Mouse (Mus musculus): ENCODE data around the gene Tbx5. TPM values are rescaled to one million over a fixed set of nuclear protein-coding genes. Genes with fewer than 3 reads are reported as not detected.

Gene Tbx5
- not detected in 2 replicates for polyA plus RNA-seq (2015; fragmentation: Nextera tagmentation; extraction: Ambion mirVana)

- Histone ChIP-seq H3K27ac (no peak within 1 kb of the TSS), H3K36me3 (no peaks in the 10 kb centered on the region), H3K27me3 (peaks cover 100% of the 10 kb centered on the region), H3K9me3 (no peaks in the 10 kb centered on the region), H3K4me1 (replicated peaks) (no peaks in the 10 kb centered on the region; the same call in 1 of the 2 replicates), H3K4me3 (no peak within 1 kb of the TSS), H3K9ac (no peak within 1 kb of the TSS), H3K4me2 (no peak within 1 kb of the TSS)
- WGBS: under 1% methylated on average over 16 of the region's 16 CpGs
- ATAC-seq (ENCODE audit: low FRiP score): no peak
Observed at GRCm38 (mm10) chr5:119832479-119832796, at the start of gene Tbx5. Gene Tbx5, plus strand, starts transcription at chr5:119832668.

GRCm38 (mm10) chr5:119785959-119786358, 46.5 kb upstream of the Tbx5 start:
- 0 out of 2 replicates have a peak, but pooled peaks cover 2% of the 10 kb centered on the region for H3K9me3 ChIP-seq
- no peak for ATAC-seq (ENCODE audit: low FRiP score)
- no peak overlapping the region for H3K27ac ChIP-seq
- H3K9ac ChIP-seq: no peak overlapping the region
- H3K4me2 ChIP-seq: no peak overlapping the region
- no peaks in the 10 kb centered on the region for H3K4me1 ChIP-seq (replicated peaks)
- no peaks in the 10 kb centered on the region for H3K36me3 ChIP-seq
- 87% methylated on average over 7 of the region's 7 CpGs for WGBS
- no peak overlapping the region for H3K4me3 ChIP-seq
- peaks cover 48% of the 10 kb centered on the region for H3K27me3 ChIP-seq

GRCm38 (mm10) chr5:119791664-119792063, 40.8 kb upstream of the Tbx5 start:
- H3K9me3 ChIP-seq: 0 out of 2 replicates have a peak, but pooled peaks cover 2% of the 10 kb centered on the region
- H3K36me3 ChIP-seq: no peaks in the 10 kb centered on the region
- H3K4me3 ChIP-seq: no peak overlapping the region
- WGBS: 50% methylated on average over 5 of the region's 5 CpGs
- no peak overlapping the region for H3K4me2 ChIP-seq
- no peak overlapping the region for H3K9ac ChIP-seq
- ATAC-seq (ENCODE audit: low FRiP score): no peak
- H3K4me1 ChIP-seq (replicated peaks): no peaks in the 10 kb centered on the region
- peaks cover 83% of the 10 kb centered on the region for H3K27me3 ChIP-seq
- H3K27ac ChIP-seq: no peak overlapping the region

GRCm38 (mm10) chr5:119793972-119794371, 38.5 kb upstream of the Tbx5 start:
- ATAC-seq (ENCODE audit: low FRiP score): no peak
- Histone ChIP-seq H3K4me2 (no peak overlapping the region), H3K9me3 (0 out of 2 replicates have a peak, but pooled peaks cover 2% of the 10 kb centered on the region), H3K9ac (no peak overlapping the region), H3K27ac (no peak overlapping the region), H3K4me1 (replicated peaks) (no peaks in the 10 kb centered on the region), H3K4me3 (no peak overlapping the region), H3K36me3 (no peaks in the 10 kb centered on the region), H3K27me3 (peaks cover 93% of the 10 kb centered on the region)
- 2% methylated on average over 4 of the region's 4 CpGs for WGBS

- H3K4me1 ChIP-seq (replicated peaks): no peaks in the 10 kb centered on the region
- H3K9me3 ChIP-seq: no peaks in the 10 kb centered on the region
- ATAC-seq (ENCODE audit: low FRiP score): no peak
- peaks cover 95% of the 10 kb centered on the region for H3K27me3 ChIP-seq
- no peak overlapping the region for H3K27ac ChIP-seq
- no peak overlapping the region for H3K4me2 ChIP-seq
- under 1% methylated on average over 6 of the region's 6 CpGs for WGBS
- no peak overlapping the region for H3K4me3 ChIP-seq
- H3K9ac ChIP-seq: no peak overlapping the region
- H3K36me3 ChIP-seq: no peaks in the 10 kb centered on the region
Observed at GRCm38 (mm10) chr5:119795376-119795775, 37.1 kb upstream of the Tbx5 start.

GRCm38 (mm10) chr5:119795777-119796176, 36.7 kb upstream of the Tbx5 start:
- ATAC-seq (ENCODE audit: low FRiP score): no peak
- WGBS: 8% methylated on average over 3 of the region's 3 CpGs

GRCm38 (mm10) chr5:119796443-119797160, 35.9 kb upstream of the Tbx5 start:
- H3K4me1 ChIP-seq (replicated peaks): no peaks in the 10 kb centered on the region
- no peaks in the 10 kb centered on the region for H3K36me3 ChIP-seq
- no peak overlapping the region for H3K27ac ChIP-seq
- H3K27me3 ChIP-seq: peaks cover 100% of the 10 kb centered on the region
- H3K9me3 ChIP-seq: no peaks in the 10 kb centered on the region
- no peak overlapping the region for H3K4me2 ChIP-seq
- no peak for ATAC-seq (ENCODE audit: low FRiP score)
- no peak overlapping the region for H3K4me3 ChIP-seq
- WGBS: 2% methylated on average over 29 of the region's 33 CpGs
- no peak overlapping the region for H3K9ac ChIP-seq

More at GRCm38 (mm10) chr5:119795777-119796176, 36.7 kb upstream of the Tbx5 start:
- H3K27ac ChIP-seq: no peak overlapping the region
- H3K4me1 ChIP-seq (replicated peaks): no peaks in the 10 kb centered on the region
- no peak overlapping the region for H3K4me2 ChIP-seq
- H3K27me3 ChIP-seq: peaks cover 99% of the 10 kb centered on the region
- H3K9ac ChIP-seq: no peak overlapping the region
- no peaks in the 10 kb centered on the region for H3K36me3 ChIP-seq
- no peak overlapping the region for H3K4me3 ChIP-seq
- H3K9me3 ChIP-seq: no peaks in the 10 kb centered on the region

- Histone ChIP-seq H3K27ac (no peak overlapping the region), H3K9me3 (no peaks in the 10 kb centered on the region; the same call in 1 of the 2 replicates), H3K27me3 (peaks cover 100% of the 10 kb centered on the region), H3K36me3 (no peaks in the 10 kb centered on the region), H3K9ac (no peak overlapping the region), H3K4me3 (no peak overlapping the region), H3K4me1 (replicated peaks) (no peaks in the 10 kb centered on the region), H3K4me2 (no peak overlapping the region)
- ATAC-seq (ENCODE audit: low FRiP score): no peak
- under 1% methylated on average over 26 of the region's 26 CpGs for whole genome bisulfite sequencing
Observed at GRCm38 (mm10) chr5:119797580-119798150, 34.8 kb upstream of the Tbx5 start.

GRCm38 (mm10) chr5:119798261-119798660, 34.2 kb upstream of the Tbx5 start:
- no peak for ATAC-seq (ENCODE audit: low FRiP score)
- Histone ChIP-seq H3K4me3 (no peak overlapping the region), H3K27ac (no peak overlapping the region), H3K4me2 (no peak overlapping the region), H3K9me3 (no peaks in the 10 kb centered on the region; the same call in 1 of the 2 replicates), H3K36me3 (no peaks in the 10 kb centered on the region), H3K27me3 (peaks cover 100% of the 10 kb centered on the region), H3K4me1 (replicated peaks) (no peaks in the 10 kb centered on the region), H3K9ac (no peak overlapping the region)
- WGBS: 6% methylated on average over 4 of the region's 4 CpGs

- no peak overlapping the region for H3K9ac ChIP-seq
- no peak for ATAC-seq (ENCODE audit: low FRiP score)
- peaks cover 100% of the 10 kb centered on the region for H3K27me3 ChIP-seq
- H3K4me3 ChIP-seq: no peak overlapping the region
- H3K36me3 ChIP-seq: no peaks in the 10 kb centered on the region
- WGBS: 0% methylated on average over 5 of the region's 5 CpGs
- H3K4me2 ChIP-seq: no peak overlapping the region
- no peaks in the 10 kb centered on the region for H3K4me1 ChIP-seq (replicated peaks)
- no peak overlapping the region for H3K27ac ChIP-seq
- no peaks in the 10 kb centered on the region; the same call in 1 of the 2 replicates for H3K9me3 ChIP-seq
Observed at GRCm38 (mm10) chr5:119798713-119799418, 33.6 kb upstream of the Tbx5 start.

GRCm38 (mm10) chr5:119799419-119800242, 32.8 kb upstream of the Tbx5 start:
- Histone ChIP-seq H3K9me3 (no peaks in the 10 kb centered on the region; the same call in 1 of the 2 replicates), H3K4me2 (no peak overlapping the region), H3K27me3 (peaks cover 100% of the 10 kb centered on the region), H3K9ac (no peak overlapping the region), H3K4me1 (replicated peaks) (no peaks in the 10 kb centered on the region), H3K27ac (no peak overlapping the region), H3K4me3 (no peak overlapping the region), H3K36me3 (no peaks in the 10 kb centered on the region)
- ATAC-seq (ENCODE audit: low FRiP score): no peak
- 1% methylated on average over 9 of the region's 9 CpGs for WGBS

GRCm38 (mm10) chr5:119800243-119800665, 32.2 kb upstream of the Tbx5 start:
- H3K9ac ChIP-seq: no peak overlapping the region
- ATAC-seq (ENCODE audit: low FRiP score): no peak
- WGBS: 1% methylated on average over 11 of the region's 11 CpGs

More at GRCm38 (mm10) chr5:119800243-119800665, 32.2 kb upstream of the Tbx5 start:
- Histone ChIP-seq H3K4me2 (no peak overlapping the region), H3K27ac (no peak overlapping the region), H3K4me1 (replicated peaks) (no peaks in the 10 kb centered on the region), H3K27me3 (peaks cover 100% of the 10 kb centered on the region), H3K4me3 (no peak overlapping the region), H3K36me3 (no peaks in the 10 kb centered on the region), H3K9me3 (no peaks in the 10 kb centered on the region; the same call in 1 of the 2 replicates)
